Mouse (Mus musculus) G1E-ER4 (cell line): Measurements from ENCODE around the gene Cacna2d2. TPM values are rescaled to one million over a fixed set of nuclear protein-coding genes. Genes with fewer than 3 reads are reported as not detected.

Experiments used
- GATA1 ChIP-seq: IDR thresholded peaks from one replicate; pipeline ENCODE4 v1.8.0; 2012; ENCODE audit warnings: low read length, inconsistent platforms
- polyA plus RNA-seq: library from polyadenylated mRNA; stranded (reverse); fragments of >175 nt; gene quantifications from 2 replicates; pipeline ENCODE4 v1.2.3, GENCODE M21; 2012

Cacna2d2 gene
- polyA plus RNA-seq, 1 experiment = not detected

DNA sequence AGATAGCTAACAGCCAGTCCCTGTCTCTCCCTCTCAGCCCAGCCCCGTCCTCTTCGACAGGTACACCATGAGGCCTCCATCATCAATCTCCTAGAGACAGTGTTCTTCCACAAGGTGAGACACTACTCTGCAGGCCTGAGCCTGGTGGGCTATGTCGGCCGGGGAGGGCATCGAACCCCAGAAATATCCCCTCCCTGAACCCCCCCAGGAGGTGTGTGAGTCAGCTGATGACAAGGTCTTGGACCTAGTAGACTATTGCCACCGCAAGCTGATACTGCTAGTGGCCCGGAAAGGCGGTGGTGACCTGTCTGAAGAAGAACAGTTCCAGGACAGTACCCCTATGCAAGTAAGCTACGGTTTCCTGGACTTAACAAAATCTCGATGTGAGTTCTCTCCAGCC is 149.4 kb downstream of the Cacna2d2 start:
- no peak for TF ChIP-seq GATA1

DNA sequence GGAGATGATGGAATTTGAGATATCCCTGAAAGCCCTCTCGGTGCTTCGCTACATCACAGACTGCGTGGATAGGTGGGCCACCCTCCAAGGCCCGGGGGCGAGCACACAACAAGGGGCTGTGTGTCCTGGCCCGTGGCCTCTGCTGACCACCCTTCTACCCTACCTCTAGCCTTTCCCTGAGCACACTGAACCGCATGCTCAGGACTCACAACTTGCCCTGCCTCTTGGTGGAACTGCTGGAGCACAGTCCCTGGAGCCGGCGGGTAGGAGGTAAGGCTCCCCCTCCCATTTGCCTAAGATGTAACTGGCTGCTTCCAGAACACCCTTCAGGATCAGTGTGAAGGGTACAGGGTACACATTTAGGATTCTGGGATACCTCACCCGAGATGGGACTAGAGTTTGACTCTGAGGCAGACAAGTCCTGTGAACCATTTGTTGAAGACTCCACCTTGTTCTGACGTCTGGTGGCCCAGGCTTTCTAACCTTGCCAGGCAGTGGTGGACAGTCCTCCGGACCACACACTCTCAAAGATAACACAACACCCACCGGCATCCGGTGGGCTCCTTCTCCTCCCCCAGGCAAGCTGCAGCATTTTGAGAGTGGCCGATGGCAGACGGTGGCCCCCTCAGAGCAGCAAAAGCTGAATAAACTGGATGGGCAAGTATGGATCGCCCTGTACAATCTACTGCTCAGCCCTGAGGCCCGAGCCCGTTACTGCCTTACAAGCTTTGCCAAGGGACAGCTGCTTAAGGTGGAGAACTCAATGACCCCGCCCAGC is 150.1 kb downstream of the Cacna2d2 start:
- TF ChIP-seq GATA1 = no peak

DNA sequence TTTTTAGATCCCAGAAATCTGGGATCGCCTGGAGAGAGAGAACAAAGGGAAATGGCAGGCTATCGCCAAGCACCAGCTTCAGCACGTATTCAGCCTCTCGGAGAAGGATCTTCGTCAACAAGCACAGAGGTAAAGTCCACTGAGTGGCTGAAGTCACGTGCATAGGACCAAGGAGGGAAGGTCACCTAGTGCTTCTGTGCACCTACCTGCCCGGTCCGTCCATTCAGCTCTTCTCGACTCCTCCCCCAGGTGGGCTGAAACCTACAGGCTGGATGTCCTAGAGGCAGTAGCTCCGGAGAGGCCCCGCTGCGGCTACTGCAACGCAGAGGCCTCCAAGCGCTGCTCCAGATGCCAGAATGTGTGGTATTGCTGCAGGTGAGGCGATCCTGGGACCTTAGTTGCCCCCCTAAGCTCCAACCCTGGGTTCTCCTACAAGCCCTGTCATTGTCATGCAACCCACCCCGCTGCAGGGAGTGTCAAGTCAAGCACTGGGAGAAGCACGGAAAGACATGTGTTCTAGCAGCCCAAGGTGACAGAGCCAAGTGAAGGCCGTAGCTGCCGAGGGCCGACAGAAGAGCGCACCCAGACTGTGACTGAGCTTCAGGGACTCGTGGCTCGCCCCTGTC is 151.2 kb downstream of the Cacna2d2 start:
- no peak for TF ChIP-seq GATA1

DNA sequence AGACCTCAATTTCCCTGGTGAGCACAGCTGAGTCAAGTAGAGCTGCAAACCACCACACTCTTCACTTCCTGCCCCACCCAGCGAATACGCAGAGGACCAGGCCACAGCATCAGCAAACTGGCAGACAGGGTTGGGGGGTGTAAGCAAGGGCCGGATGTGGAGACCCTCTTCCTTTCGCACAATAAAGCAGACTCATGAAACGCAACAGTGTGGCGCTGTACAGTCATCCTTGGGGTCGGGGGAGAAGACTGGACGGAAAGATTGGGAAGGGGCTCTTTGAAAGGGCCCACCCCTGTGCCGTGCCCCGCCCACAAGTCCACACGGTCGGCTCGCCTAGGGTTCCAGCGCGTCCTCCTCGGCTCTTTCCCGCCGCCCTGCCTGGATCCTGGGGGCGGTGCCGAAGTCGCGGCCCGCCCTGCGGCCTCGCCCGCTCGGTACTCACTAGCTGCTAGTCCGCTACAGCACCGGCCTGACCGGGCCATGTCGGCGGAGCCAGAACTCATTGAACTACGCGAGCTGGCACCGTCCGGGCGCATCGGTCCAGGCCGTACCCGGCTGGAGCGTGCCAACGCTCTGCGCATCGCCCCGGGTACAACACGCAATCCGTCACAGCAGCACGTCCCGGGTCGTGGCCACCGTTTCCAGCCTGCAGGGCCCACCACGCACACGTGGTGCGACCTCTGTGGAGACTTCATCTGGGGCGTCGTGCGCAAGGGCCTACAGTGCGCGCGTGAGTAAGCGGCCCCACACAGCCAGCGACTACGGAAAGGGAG is 151.9 kb downstream of the Cacna2d2 start, which contains the start of gene Rassf1:
TSS of gene Rassf1 (plus strand) at position 439 of the 773 bp plus-strand sequence.
- TF ChIP-seq GATA1 = no peak

DNA sequence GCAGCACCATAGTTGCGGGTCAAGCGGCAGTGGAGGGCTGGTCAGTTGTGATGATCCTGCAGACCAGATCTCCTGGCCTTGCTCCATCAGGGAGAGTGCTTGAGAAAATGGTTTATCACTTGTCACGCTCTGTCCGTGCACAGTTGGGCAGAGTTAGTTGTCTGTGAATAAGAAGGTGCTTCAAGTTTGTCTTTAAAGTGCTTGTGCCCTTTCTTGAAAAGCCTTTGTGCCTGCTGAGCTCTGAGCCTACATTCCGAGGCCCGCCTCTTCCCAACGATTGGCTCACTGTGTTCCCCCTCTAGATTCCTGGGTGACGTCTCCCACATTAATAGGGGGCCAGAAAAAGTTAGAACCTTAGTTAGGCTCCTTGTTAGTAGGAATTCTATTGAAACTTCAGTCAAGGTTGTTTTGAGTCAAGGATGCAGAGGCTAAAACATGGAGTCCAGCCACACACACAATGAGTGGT is 152.5 kb downstream of the Cacna2d2 start:
- TF ChIP-seq GATA1 = no peak

DNA sequence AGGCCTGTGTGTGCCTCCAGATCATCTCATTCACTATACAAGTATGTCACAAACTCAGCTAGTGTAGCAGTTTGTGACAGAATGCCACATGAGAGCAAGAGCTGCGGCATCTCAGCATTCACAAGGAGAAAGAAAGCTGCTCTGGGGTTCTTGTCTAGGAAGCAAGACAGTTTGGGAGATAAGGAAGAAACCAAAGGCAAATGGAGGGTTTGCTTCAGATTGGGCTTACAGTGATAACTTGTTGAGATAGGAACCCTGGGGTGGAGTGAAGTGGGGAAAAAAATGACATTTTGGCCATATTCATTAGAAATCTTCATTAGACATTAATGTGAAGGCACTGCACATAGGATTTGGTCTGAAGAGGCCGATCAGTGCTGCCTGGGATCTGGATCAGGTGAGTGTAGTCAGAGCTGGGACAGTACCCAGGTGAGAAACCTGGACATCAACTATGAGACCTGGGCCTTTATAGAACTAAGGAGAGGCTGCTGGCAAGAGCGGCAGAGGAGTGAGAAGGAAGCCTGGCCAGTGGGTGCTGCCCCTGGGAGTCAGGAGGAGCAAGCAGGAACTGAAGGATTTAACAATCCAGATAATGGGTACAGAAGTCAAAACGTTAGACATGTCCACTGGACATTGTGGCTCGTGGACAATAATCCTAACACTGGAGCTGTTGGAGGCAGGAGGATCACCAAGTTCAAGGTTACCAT is 153.4 kb downstream of the Cacna2d2 start:
- TF ChIP-seq GATA1 = no peak

DNA sequence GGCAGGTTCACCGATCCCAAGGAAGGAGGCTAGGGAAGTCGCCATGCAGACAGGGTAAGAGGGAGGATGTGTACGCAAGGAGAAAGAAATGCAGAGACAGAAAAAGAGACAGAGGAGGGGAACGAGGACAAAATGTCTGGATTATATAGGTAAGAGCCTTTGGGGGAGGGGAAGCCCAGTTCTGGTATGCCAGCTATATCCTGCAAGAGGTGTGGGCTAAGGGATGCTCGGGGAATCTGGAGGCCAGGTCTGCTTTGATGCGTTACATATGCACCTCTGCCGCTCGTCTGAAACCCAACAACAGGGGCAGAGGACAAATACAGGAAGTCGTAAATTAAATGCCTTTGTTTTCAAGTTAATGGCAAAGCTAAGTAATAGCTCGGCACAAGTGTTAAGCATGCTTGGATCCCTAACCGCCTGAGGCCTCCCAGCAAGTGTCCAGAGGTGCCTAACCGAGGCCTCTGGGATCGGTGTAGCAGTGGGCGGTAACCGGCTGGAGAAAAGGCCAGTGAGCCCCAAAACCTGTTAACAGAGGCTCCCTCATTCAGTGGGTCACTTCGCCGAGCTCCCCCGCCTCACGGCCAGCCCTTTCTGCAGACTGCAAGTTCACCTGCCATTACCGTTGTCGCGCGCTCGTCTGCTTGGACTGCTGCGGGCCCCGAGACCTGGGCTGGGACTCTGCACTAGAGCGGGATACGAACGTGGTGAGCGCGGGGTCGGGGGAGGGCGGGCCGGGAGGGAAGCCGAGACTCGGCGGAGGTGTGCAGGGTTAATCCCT is 154.3 kb downstream of the Cacna2d2 start:
- no peak for TF ChIP-seq GATA1

DNA sequence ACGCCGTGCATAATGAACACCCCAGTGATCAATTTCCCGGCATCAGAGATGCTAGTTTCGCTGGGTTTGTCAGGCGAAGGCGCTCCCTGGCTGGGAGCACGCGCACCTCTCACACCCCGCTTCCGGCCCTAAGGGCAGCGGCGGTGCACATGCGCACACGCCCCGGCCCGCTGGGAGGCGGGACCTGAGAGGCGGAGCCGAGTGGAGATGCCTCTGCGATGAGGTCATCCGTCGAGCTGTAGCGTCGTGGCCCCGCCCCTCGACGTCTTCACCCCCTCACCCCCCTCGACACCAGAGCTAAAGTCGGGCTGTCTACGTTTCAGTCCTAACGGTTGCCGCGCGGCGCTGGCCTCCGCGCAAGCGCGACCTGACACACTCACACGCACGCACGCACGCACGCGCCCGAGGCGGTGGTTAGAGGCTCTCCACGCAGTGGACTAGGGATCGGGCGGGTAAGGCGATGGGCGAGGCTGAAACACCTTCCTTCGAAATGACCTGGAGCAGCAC is 155.0 kb downstream of the Cacna2d2 start:
- no peak for TF ChIP-seq GATA1

DNA sequence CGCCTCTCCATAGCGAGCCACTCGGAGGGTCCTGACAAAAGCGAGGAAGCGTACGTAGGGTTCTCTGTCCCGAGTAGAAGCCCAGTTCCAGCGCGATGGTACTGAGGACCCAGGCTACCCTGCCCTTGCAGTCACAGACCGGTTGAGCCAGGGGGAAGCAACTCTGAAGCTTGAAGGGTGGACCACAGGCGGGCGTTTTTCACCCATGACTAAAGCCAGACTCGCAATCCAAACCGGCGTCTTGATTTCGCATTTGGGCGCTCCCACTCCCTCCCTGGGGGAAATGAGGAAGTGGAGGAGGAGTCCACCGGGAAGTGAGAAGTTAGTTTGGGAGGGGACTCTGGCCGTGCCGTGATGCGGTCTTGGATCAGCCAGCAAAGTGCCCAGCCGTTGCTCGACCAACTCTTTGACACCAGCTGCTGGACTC is 155.6 kb downstream of the Cacna2d2 start:
- TF ChIP-seq GATA1 = no peak

DNA sequence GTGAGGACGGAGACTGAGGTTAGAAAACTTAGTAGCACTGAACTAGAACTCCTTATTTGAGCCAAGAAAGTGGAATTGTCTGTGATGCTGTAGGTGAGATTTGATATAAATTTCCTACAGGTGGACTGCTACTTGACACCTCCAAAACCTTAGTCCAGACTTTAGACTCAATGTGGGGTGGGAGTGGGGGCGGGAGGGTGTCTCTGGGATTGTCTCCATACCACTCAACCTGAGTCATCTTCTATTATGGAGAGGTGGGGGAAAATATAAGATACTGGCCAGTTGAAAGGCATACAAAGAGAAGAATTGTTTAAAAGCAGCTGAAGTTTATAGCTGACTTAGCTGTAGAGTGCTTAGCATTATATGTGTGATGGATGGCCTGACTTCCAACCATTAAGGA is 156.3 kb downstream of the Cacna2d2 start:
- TF ChIP-seq GATA1 = no peak

DNA sequence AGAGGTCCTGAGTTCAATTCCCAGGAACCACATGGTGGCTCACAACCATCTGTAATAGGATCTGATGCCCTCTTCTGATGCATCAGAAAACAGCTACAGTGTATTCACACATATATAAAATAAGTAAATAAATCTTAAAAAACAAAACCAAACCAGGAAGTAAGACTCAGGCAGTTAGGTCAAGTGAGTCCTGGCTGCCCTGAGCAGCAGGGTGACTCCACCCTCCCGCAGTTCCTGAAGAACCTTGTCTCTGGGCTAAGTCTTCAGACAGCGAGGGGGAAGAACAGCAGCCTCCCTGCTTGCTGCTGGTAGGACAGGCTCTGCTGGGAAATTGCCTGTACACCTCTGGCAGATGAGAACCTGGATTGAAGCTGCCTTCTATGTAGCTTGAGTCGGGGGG is 156.9 kb downstream of the Cacna2d2 start:
- no peak for TF ChIP-seq GATA1

DNA sequence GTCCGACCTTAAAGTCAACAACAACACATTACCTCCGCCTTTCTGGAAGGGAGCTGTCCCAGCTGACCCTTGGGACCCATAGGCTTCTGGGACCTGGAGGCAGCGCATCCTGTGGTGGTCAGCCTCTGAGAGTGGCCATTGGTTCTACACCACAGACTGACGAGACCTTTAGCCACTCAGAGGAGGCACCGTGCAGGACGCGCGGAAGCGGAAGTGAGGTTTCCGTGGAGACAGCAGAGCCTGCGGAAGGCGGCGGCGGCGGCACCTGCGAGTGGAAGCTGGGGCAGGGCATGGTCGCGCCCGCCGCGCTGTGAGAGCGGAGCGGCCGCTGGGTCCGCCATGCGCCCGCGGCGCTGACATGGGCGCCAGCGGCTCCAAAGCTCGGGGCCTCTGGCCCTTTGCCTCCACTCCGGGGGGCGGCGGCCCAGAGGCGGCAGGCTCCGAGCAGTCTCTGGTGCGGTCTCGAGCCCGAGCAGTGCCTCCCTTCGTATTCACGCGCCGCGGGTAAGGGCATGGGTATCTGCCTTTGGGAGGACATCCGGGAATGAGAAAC is 163.7 kb downstream of the Cacna2d2 start, which contains the start of gene Tusc2:
TSS of gene Tusc2 (plus strand) at position 227 of the 553 bp plus-strand sequence.
- no peak for TF ChIP-seq GATA1

DNA sequence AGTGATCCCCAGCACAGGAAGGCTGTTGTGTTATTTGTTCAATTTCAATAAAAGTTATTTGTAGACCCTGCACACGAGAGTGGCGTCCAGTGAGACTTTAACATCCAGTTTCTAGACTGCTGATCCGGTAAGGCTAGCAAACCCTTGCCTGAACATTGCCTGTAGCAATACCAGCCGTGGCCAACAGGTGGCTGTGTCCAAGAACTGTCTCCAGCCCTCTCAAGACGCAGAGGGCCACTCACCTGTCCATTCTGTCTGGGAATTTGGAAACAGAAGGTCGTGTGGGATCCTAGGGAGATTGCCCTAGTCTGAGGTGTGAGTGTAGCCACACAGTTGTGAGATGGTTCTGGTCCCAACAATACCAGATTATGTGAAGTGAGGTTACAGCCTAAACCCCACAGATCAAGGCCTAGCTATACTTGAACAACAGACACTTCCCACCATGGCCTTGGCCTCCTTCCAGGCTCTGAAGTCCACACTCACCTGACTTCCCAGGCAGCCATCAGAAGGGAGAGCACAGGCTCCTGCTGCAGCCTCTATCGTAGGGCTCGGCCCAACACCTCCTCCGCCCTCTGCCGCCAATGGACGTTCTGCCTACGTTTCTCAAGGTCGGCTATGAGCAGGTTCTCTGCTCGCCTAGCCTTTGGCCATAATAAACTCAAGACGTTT is 166.8 kb downstream of the Cacna2d2 start:
- no peak for TF ChIP-seq GATA1

DNA sequence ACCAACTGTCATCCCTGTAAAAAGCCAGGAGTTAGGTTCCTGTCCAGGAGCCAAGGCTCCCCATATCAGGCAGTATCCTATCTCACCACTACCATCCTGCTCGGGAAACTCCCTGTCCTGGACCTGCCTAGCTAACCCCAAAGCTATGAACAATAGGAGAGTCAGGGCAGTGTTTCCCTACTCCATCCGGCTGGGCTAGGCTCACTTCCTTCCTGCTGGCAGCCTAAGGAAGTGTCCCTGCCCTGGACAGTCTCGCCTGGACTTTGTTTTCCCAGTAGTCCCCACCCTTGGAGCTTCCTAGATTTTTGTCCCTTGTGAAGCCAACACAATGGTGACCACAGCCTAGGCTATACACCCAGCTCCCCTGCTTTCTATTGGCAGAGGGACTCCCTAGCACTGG is 167.4 kb downstream of the Cacna2d2 start:
- TF ChIP-seq GATA1 = no peak
